Mouse (Mus musculus) ES-E14 (cell line): ENCODE measurements around the gene Plekhg2. TPM values are rescaled to one million over a fixed set of nuclear protein-coding genes. Genes with fewer than 3 reads are reported as not detected.

Source experiments
- DNase-seq: peaks from one replicate; pipeline ENCODE4 v3.0.0-alpha.2; 2013; ENCODE audit warnings: low read depth, low spot score
- H3K27ac ChIP-seq: 2 replicates; pipeline ENCODE4 v1.5.1; 2012; ENCODE audit warnings: low read depth, mild to moderate bottlenecking, low read length, moderate library complexity, mixed read lengths; ENCODE audit not compliant: poor library complexity, insufficient read depth, severe bottlenecking
- H3K36me3 ChIP-seq: 2 replicates; pipeline ENCODE4 v1.6.1; 2012; ENCODE audit warnings: mild to moderate bottlenecking, low read length, moderate library complexity, mixed read lengths; ENCODE audit not compliant: control insufficient read depth, poor library complexity, insufficient read depth, severe bottlenecking
- H3K4me1 ChIP-seq, 2 experiments: fragments of 150-350 bp in 1 of 2; sonication (generic) in 1 of 2; 2 replicates each; pipeline ENCODE4 v1.6.1; 2012; ENCODE audit warnings: low read length in 2 of 2, mild to moderate bottlenecking in 1 of 2, mixed read lengths in 1 of 2; ENCODE audit not compliant: control insufficient read depth in 2 of 2, insufficient read depth in 2 of 2, poor library complexity in 1 of 2
- H3K4me3 ChIP-seq, 2 experiments: fragments of 150-350 bp in 1 of 2; sonication (generic) in 1 of 2; 2 replicates each; pipeline ENCODE4 v1.5.1; 2012; ENCODE audit warnings: low read length in 2 of 2, low read depth in 1 of 2, mild to moderate bottlenecking in 1 of 2, mixed read lengths in 1 of 2; ENCODE audit not compliant: insufficient read depth in 1 of 2, poor library complexity in 1 of 2, severe bottlenecking in 1 of 2
- H3K9ac ChIP-seq: 2 replicates; pipeline ENCODE4 v1.6.1; 2012; ENCODE audit warnings: low read depth, mild to moderate bottlenecking, low read length, mixed read lengths; ENCODE audit not compliant: poor library complexity, insufficient read depth, severe bottlenecking
- H3K9me3 ChIP-seq: fragments of 150-350 bp; sonication (generic); 2 replicates; pipeline ENCODE4 v1.6.1; 2012; ENCODE audit warnings: low read depth, mild to moderate bottlenecking, low read length; ENCODE audit not compliant: control insufficient read depth, insufficient read depth
- CHD2 ChIP-seq: IDR thresholded peaks from 2 replicates; pipeline ENCODE4 v1.6.1; 2014; ENCODE audit warnings: mild to moderate bottlenecking, low read depth, low read length, inconsistent platforms
- HCFC1 ChIP-seq: IDR thresholded peaks from 2 replicates; pipeline ENCODE4 v1.6.1; 2012; ENCODE audit warnings: low read length, inconsistent platforms, borderline replicate concordance; ENCODE audit not compliant: insufficient read depth
- MAFK ChIP-seq: IDR thresholded peaks from 2 replicates; pipeline ENCODE4 v1.6.1; 2014; ENCODE audit warnings: mild to moderate bottlenecking, low read depth, low read length, inconsistent platforms; ENCODE audit not compliant: insufficient read depth
- ZC3H11A ChIP-seq: IDR thresholded peaks from 2 replicates; pipeline ENCODE4 v1.6.1; 2012; ENCODE audit warnings: low read depth, mild to moderate bottlenecking, inconsistent platforms, low read length, borderline replicate concordance
- ZNF384 ChIP-seq: IDR thresholded peaks from 2 replicates; pipeline ENCODE4 v1.6.1; 2012; ENCODE audit warnings: low read depth, low read length, inconsistent platforms
- in situ Hi-C, 2 experiments: fragments of 600-800 bp; cut with MboI; formaldehyde crosslinking; loops; one replicate each; pipeline ENCODE4 v1.15.1; 2025; ENCODE audit warnings: low sequenced_read_pairs in 2 of 2, inconsistent platforms in 1 of 2; ENCODE audit not compliant: unreplicated experiment in 2 of 2
- total RNA-seq: library from RNA; depleted of rRNA; stranded (reverse); fragments of 300-350 nt; gene quantifications from 2 replicates; pipeline ENCODE4 v1.2.3, GENCODE M21; 2012

Plekhg2 gene
- total RNA-seq, 1 experiment: 15.0 TPM

GRCm38 (mm10) chr7:28398696-28399340, 26.4 kb upstream of the Plekhg2 start:
- Histone ChIP-seq H3K4me3 (no peak overlapping the region), H3K9ac (no peak overlapping the region), H3K36me3 (peaks cover 55% of the 10 kb centered on the region), H3K4me1 (peaks cover 0 to 5% of the 10 kb centered on the region in 2 experiments; a peak in 1 of 4 replicates), H3K9me3 (no peaks in the 10 kb centered on the region), H3K27ac (no peak overlapping the region)
- TF ChIP-seq CHD2: no peak
- TF ChIP-seq MAFK: no peak
- no peak for TF ChIP-seq ZC3H11A
- no peak for TF ChIP-seq ZNF384
- TF ChIP-seq HCFC1: no peak
- DNase-seq: no peak
- in situ Hi-C loops: no loop called here

GRCm38 (mm10) chr7:28398000-28398399, 25.6 kb upstream of the Plekhg2 start:
- Histone ChIP-seq H3K9ac (no peak overlapping the region), H3K36me3 (peaks cover 47% of the 10 kb centered on the region), H3K27ac (no peak overlapping the region), H3K4me1 (peaks cover 0 to 5% of the 10 kb centered on the region in 2 experiments; a peak in 1 of 4 replicates), H3K9me3 (no peaks in the 10 kb centered on the region), H3K4me3 (no peak overlapping the region)
- no peak for DNase-seq
- in situ Hi-C loops: no loop called here
- peak; percentile 19; the same call in 1 of the 2 replicates for TF ChIP-seq ZC3H11A
- TF ChIP-seq HCFC1: no peak
- no peak for TF ChIP-seq MAFK
- no peak for TF ChIP-seq CHD2
- TF ChIP-seq ZNF384: no peak

- Histone ChIP-seq H3K9me3 (no peaks in the 10 kb centered on the region), H3K36me3 (peaks cover 34% of the 10 kb centered on the region), H3K9ac (no peak overlapping the region), H3K27ac (no peak overlapping the region), H3K4me3 (no peak overlapping the region), H3K4me1 (peaks cover 0 to 5% of the 10 kb centered on the region in 2 experiments; a peak in 1 of 4 replicates)
- DNase-seq: no peak
- TF ChIP-seq HCFC1 (no peak), CHD2 (no peak), MAFK (no peak), ZNF384 (no peak), ZC3H11A (no peak)
- in situ Hi-C loops: no loop called here
Observed at GRCm38 (mm10) chr7:28395425-28395824, 23.0 kb upstream of the Plekhg2 start.

GRCm38 (mm10) chr7:28393272-28393951, 21.0 kb upstream of the Plekhg2 start:
- Histone ChIP-seq H3K36me3 (peaks cover 33% of the 10 kb centered on the region), H3K4me1 (no peaks in the 10 kb centered on the region), H3K9me3 (no peaks in the 10 kb centered on the region), H3K27ac (peak overlapping the region; percentile 35; the same call in 1 of the 2 replicates), H3K4me3 (peak overlapping the region; percentile 83 to 93), H3K9ac (peak overlapping the region; percentile 89)
- no peak for DNase-seq
- TF ChIP-seq MAFK (no peak), ZNF384 (no peak), CHD2 (no peak), ZC3H11A (no peak), HCFC1 (no peak)
- in situ Hi-C loops: no loop called here
